Mouse (Mus musculus) testis, postnatal 14 days (tissue): ENCODE data around the gene Actr1b.

Experiments
- DNase-seq: peaks from one replicate; pipeline ENCODE4 v3.0.0; 2021; ENCODE audit warnings: low spot score

Gene Actr1b

GRCm38 (mm10) chr1:36714311-36714710, at the start of gene Actr1b:
Gene Actr1b, minus strand, starts transcription at chr1:36714422.
- no peak for DNase-seq

GRCm38 (mm10) chr1:36761568-36761967, 47.3 kb upstream of the Actr1b start, which contains the start of gene Zap70:
Gene Zap70, plus strand, starts transcription at chr1:36761798.
- no peak for DNase-seq

- DNase-seq = no peak
Measured at GRCm38 (mm10) chr1:36761061-36761460, 46.8 kb upstream of the Actr1b start.

GRCm38 (mm10) chr1:36760401-36760800, 46.2 kb upstream of the Actr1b start:
- no peak for DNase-seq

- DNase-seq = no peak
Measured at GRCm38 (mm10) chr1:36759076-36759475, 44.9 kb upstream of the Actr1b start.

- DNase-seq = no peak
Measured at GRCm38 (mm10) chr1:36758553-36758952, 44.3 kb upstream of the Actr1b start.

- DNase-seq = no peak
Measured at GRCm38 (mm10) chr1:36753932-36754675, 39.9 kb upstream of the Actr1b start.

- DNase-seq = peak; percentile 63
Measured at GRCm38 (mm10) chr1:36746452-36746851, 32.2 kb upstream of the Actr1b start.

GRCm38 (mm10) chr1:36745661-36746060, 31.4 kb upstream of the Actr1b start:
- DNase-seq = no peak

- no peak for DNase-seq
Measured at GRCm38 (mm10) chr1:36744268-36744944, 30.2 kb upstream of the Actr1b start.

- DNase-seq = no peak
Measured at GRCm38 (mm10) chr1:36743046-36743445, 28.8 kb upstream of the Actr1b start.

- no peak for DNase-seq
Measured at GRCm38 (mm10) chr1:36739231-36739630, 25.0 kb upstream of the Actr1b start.

GRCm38 (mm10) chr1:36737300-36737699, 23.1 kb upstream of the Actr1b start:
- DNase-seq = peak; percentile 69

- no peak for DNase-seq
Measured at GRCm38 (mm10) chr1:36724057-36724431, 9.8 kb upstream of the Actr1b start.

GRCm38 (mm10) chr1:36723146-36724056, 9.2 kb upstream of the Actr1b start:
- no peak for DNase-seq

- no peak for DNase-seq
Measured at GRCm38 (mm10) chr1:36718786-36719185, 4.6 kb upstream of the Actr1b start.

GRCm38 (mm10) chr1:36711104-36711503, 3.1 kb downstream of the Actr1b start:
- no peak for DNase-seq

GRCm38 (mm10) chr1:36709854-36710280, 4.4 kb downstream of the Actr1b start, which contains the start of gene 4933424G06Rik:
Gene 4933424G06Rik, plus strand, starts transcription at chr1:36710149.
- DNase-seq = peak; percentile 97

GRCm38 (mm10) chr1:36709055-36709853, 5.0 kb downstream of the Actr1b start:
- DNase-seq = no peak

GRCm38 (mm10) chr1:36708626-36709025, 5.6 kb downstream of the Actr1b start:
- DNase-seq = no peak

GRCm38 (mm10) chr1:36707797-36708196, 6.4 kb downstream of the Actr1b start:
- no peak for DNase-seq
